Comparison of ENCODE assay signal across 27 mouse cellular contexts in the genomic region with DNA sequence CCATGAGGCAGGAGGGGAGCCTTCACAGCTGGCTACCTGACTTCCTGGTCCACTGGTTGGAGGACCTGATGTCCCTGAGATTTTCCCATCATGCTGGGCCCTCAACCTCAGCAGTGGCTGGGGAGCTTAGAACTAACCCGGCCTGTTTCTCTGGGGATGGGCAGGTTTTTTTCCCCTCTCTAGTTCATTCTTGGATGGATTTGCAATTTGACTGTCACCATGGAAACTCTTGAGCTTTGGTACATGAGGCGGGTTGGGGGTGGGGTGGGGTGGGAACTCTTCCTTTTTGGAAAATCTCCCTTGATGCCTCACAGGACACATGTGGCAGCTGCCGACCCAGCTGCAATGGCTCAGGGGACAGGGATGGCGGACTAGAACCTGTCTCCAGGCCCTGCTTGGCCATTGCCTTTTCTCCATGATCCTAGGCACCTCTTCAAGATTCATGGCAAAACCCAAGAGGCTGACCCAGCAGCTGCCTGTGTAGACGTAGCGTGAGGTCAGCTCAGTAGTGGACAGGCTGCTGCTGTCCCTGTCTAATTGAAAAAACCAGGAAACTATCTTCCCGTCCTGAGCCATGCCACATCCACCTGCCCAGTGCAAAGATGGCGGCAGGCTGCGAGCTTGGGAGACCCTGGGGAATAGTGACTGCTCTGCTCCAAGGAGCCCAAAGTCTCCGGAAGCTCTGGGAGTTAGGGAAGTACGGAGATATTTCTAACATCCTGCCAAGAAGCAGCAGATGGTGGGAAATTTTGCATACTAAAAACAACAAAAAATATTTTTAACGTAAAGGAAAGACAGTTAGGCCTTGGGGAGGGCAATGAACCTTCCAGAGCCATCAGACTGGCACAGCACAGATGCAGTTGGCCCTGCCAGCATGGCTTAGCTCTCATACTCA. TPM values are rescaled to one million over a fixed set of nuclear protein-coding genes. Genes with fewer than 3 reads are reported as not detected.
A peak's percentile ranks its signal among the peaks of the same experiment; 100 is the strongest.
DNase-seq lines count a peak whose midpoint lies in the region; ATAC-seq and TF ChIP-seq lines count a peak whose summit lies in the region.
"Had no signal": no experiment of that assay in that cellular context is flagged by ENCODE, and none has a peak within 500 bp of the region (broad histone marks: within the 10 kb centered on the region; RNA-seq: fewer than 3 reads in every experiment).

No protein-coding gene starts in this region.

- H3K4me1 ChIP-seq in forebrain, embryonic 14.5 days (ENCODE audit: control insufficient read depth, insufficient read depth, low read length), result 0 out of 2 replicates have a peak, but pooled peaks cover 6% of the 10 kb centered on the region
- H3K4me1 ChIP-seq in forebrain, embryonic 12.5 days, result peaks cover 27% of the 10 kb centered on the region
- H3K4me1 ChIP-seq in heart, postnatal 0 days (ENCODE audit: control insufficient read depth, insufficient read depth), result 0 out of 2 replicates have a peak, but pooled peaks cover 5% of the 10 kb centered on the region
- no peaks in the 10 kb centered on the region for H3K4me1 ChIP-seq in heart, embryonic 11.5 days (ENCODE audit: control insufficient read depth, insufficient read depth, low read length)
- H3K4me1 ChIP-seq: liver, embryonic 12.5 days had no signal

- peak; percentile 35 for DNase-seq in forebrain, embryonic 14.5 days (ENCODE audit: low spot score)
- DNase-seq in heart, postnatal 0 days (ENCODE audit: low spot score), result peak; percentile 16
- DNase-seq in left cerebral cortex, postnatal 14 days (ENCODE audit: low spot score in 2 of 2), result peak; percentile 31 to 40
- DNase-seq in left cerebral cortex, postnatal 4 days, result no peak
- DNase-seq in brain, embryonic 14.5 days (ENCODE audit: low read depth), result peak; percentile 33
- DNase-seq: adrenal gland, postnatal 25 days; cerebellum, adult 11 months; cerebellum, adult 9-11 months; gastrocnemius, postnatal 10 days; kidney, adult 2 months; lung, adult 18-20 months; lung, postnatal 10 days; right cerebral cortex, adult 18-20 months; spleen, adult 18-20 months had no signal

- whole genome bisulfite sequencing in forebrain, embryonic 14.5 days, result 72% methylated on average over 12 of the region's 12 CpGs
- 83% methylated on average over 12 of the region's 12 CpGs for WGBS in forebrain, embryonic 12.5 days
- WGBS in heart, postnatal 0 days, result 69% methylated on average over 12 of the region's 12 CpGs
- 82% methylated on average over 12 of the region's 12 CpGs for WGBS in heart, embryonic 11.5 days (ENCODE audit: insufficient replicate concordance)

- no peak overlapping the region for H3K27ac ChIP-seq in forebrain, embryonic 14.5 days (ENCODE audit: low read depth, low read length)
- H3K27ac ChIP-seq in forebrain, embryonic 12.5 days, result no peak overlapping the region
- no peak overlapping the region for H3K27ac ChIP-seq in heart, postnatal 0 days (ENCODE audit: low read depth)
- no peak overlapping the region for H3K27ac ChIP-seq in heart, embryonic 11.5 days (ENCODE audit: low read depth, low read length)
- H3K27ac ChIP-seq: embryonic facial prominence, embryonic 12.5 days; kidney, postnatal 0 days; limb, embryonic 13.5 days; liver, embryonic 12.5 days; neural tube, embryonic 15.5 days had no signal

- no peak for TF ChIP-seq EP300 in heart, postnatal 0 days (IDR thresholded peaks at IDR 0.05; ENCODE audit: low read depth)

- no peak overlapping the region for H3K9ac ChIP-seq in forebrain, embryonic 14.5 days (ENCODE audit: low read length)
- no peak overlapping the region for H3K9ac ChIP-seq in forebrain, embryonic 12.5 days
- H3K9ac ChIP-seq in heart, postnatal 0 days (replicated peaks; ENCODE audit: low read depth, low read length), result no peak overlapping the region
- no peak overlapping the region for H3K9ac ChIP-seq in heart, embryonic 11.5 days (ENCODE audit: low read depth, low read length)
- H3K9ac ChIP-seq: embryonic facial prominence, embryonic 12.5 days; limb, embryonic 13.5 days; liver, embryonic 12.5 days; neural tube, embryonic 15.5 days had no signal

- H3K27me3 ChIP-seq in forebrain, embryonic 14.5 days (replicated peaks; ENCODE audit: control insufficient read depth, insufficient read depth, low read length), result no peaks in the 10 kb centered on the region
- H3K27me3 ChIP-seq in forebrain, embryonic 12.5 days, result no peaks in the 10 kb centered on the region; the same call in 1 of the 2 replicates
- H3K27me3 ChIP-seq in heart, postnatal 0 days (ENCODE audit: control insufficient read depth, insufficient read depth, low read length), result no peaks in the 10 kb centered on the region
- no peaks in the 10 kb centered on the region for H3K27me3 ChIP-seq in heart, embryonic 11.5 days (ENCODE audit: control insufficient read depth, insufficient read depth, low read length)
- H3K27me3 ChIP-seq: limb, embryonic 13.5 days; liver, embryonic 12.5 days; neural tube, embryonic 15.5 days had no signal

- H3K9me3 ChIP-seq in forebrain, embryonic 14.5 days (replicated peaks; ENCODE audit: control insufficient read depth, low read length), result no peaks in the 10 kb centered on the region
- H3K9me3 ChIP-seq in forebrain, embryonic 12.5 days, result no peaks in the 10 kb centered on the region
- no peaks in the 10 kb centered on the region for H3K9me3 ChIP-seq in heart, postnatal 0 days (replicated peaks; ENCODE audit: control insufficient read depth, low read length)
- no peaks in the 10 kb centered on the region for H3K9me3 ChIP-seq in heart, embryonic 11.5 days (replicated peaks; ENCODE audit: control insufficient read depth, low read length)
- H3K9me3 ChIP-seq: embryonic facial prominence, embryonic 12.5 days; limb, embryonic 13.5 days; liver, embryonic 12.5 days; neural tube, embryonic 15.5 days had no signal

- no peak overlapping the region for H3K4me2 ChIP-seq in forebrain, embryonic 14.5 days (ENCODE audit: low read length)
- H3K4me2 ChIP-seq in forebrain, embryonic 12.5 days, result no peak overlapping the region
- no peak overlapping the region for H3K4me2 ChIP-seq in heart, postnatal 0 days (ENCODE audit: low read depth, low read length)
- no peak overlapping the region for H3K4me2 ChIP-seq in heart, embryonic 11.5 days
- H3K4me2 ChIP-seq: embryonic facial prominence, embryonic 12.5 days; limb, embryonic 13.5 days; liver, embryonic 12.5 days; midbrain, embryonic 11.5 days; neural tube, embryonic 15.5 days had no signal

- intact Hi-C loops in left cerebral cortex, postnatal 14 days (cut with DNase I), result no loop called here
- intact Hi-C loops in left cerebral cortex, postnatal 4 days (cut with DNase I), result no loop called here

- H3K4me3 ChIP-seq in forebrain, embryonic 14.5 days (ENCODE audit: low read depth, low read length), result no peak overlapping the region
- no peak overlapping the region for H3K4me3 ChIP-seq in forebrain, embryonic 12.5 days (replicated peaks)
- no peak overlapping the region for H3K4me3 ChIP-seq in heart, postnatal 0 days (ENCODE audit: low read depth, low read length)
- no peak overlapping the region for H3K4me3 ChIP-seq in heart, embryonic 11.5 days (ENCODE audit: low read depth, low read length)
- H3K4me3 ChIP-seq: embryonic facial prominence, embryonic 12.5 days; erythroblast, embryonic 14.5 days; limb, embryonic 13.5 days; liver, embryonic 12.5 days; neural tube, embryonic 15.5 days had no signal

- no peak for TF ChIP-seq POLR2A in brain, embryonic 14.5 days (IDR thresholded peaks at IDR 0.05; ENCODE audit: borderline replicate concordance, extremely low read depth, insufficient read depth, insufficient read length, poor library complexity, severe bottlenecking)

- H3K36me3 ChIP-seq in forebrain, embryonic 14.5 days (ENCODE audit: control insufficient read depth, insufficient read depth, low read length), result no peaks in the 10 kb centered on the region
- no peaks in the 10 kb centered on the region for H3K36me3 ChIP-seq in forebrain, embryonic 12.5 days (replicated peaks)
- no peaks in the 10 kb centered on the region for H3K36me3 ChIP-seq in heart, postnatal 0 days (replicated peaks; ENCODE audit: control insufficient read depth, insufficient read depth, low read length)
- H3K36me3 ChIP-seq in heart, embryonic 11.5 days (ENCODE audit: control insufficient read depth, insufficient read depth, low read length), result no peaks in the 10 kb centered on the region
- H3K36me3 ChIP-seq: embryonic facial prominence, embryonic 12.5 days; limb, embryonic 13.5 days; liver, embryonic 12.5 days; neural tube, embryonic 15.5 days had no signal

- ATAC-seq in forebrain, embryonic 14.5 days, result no peak
- no peak for ATAC-seq in forebrain, embryonic 12.5 days (ENCODE audit: low FRiP score)
- no peak for ATAC-seq in heart, postnatal 0 days (ENCODE audit: insufficient read depth, low read depth)
- no peak for ATAC-seq in heart, embryonic 11.5 days (replicated peaks; ENCODE audit: insufficient number of reproducible peaks, low FRiP score, low TSS enrichment)
- ATAC-seq: CD4-positive, CD25-positive, alpha-beta regulatory T cell, adult 4 months; inflammation-experienced regulatory T-cells, adult 6 months; liver, embryonic 12.5 days had no signal

- no peak for TF ChIP-seq CTCF in heart, postnatal 0 days (IDR thresholded peaks at IDR 0.05; ENCODE audit: low read depth)
- TF ChIP-seq CTCF in brain, embryonic 14.5 days (IDR thresholded peaks at IDR 0.05; ENCODE audit: borderline replicate concordance, extremely low read depth, insufficient read depth, insufficient read length), result no peak

RNA-seq across cellular contexts. Expression of gene Doc2b, which starts 43.9 kb away (rescaled TPM):
- 1.5 and 1.8 TPM in 2 replicates for polyA plus RNA-seq in forebrain, embryonic 14.5 days (2014; fragmentation: Nextera tagmentation; extraction: Ambion mirVana)
- 0.26 and 0.46 TPM in 2 replicates for polyA plus RNA-seq in forebrain, embryonic 12.5 days (2016; fragmentation: Nextera tagmentation; extraction: Ambion mirVana)
- total RNA-seq in heart, postnatal 0 days (2014; rRNA removed; ENCODE audit: low replicate concordance), result 0.62 TPM in 1 of 2 replicates, not detected in the other
- polyA plus RNA-seq in heart, postnatal 0 days (2015; fragmentation: Nextera tagmentation; extraction: Ambion mirVana), result 0.03 and 0.04 TPM in 2 replicates
- 0.13 and 0.14 TPM in 2 replicates for polyA plus RNA-seq in heart, embryonic 11.5 days (2014; fragmentation: Nextera tagmentation; extraction: Ambion mirVana)
- 10 to 100 TPM; 25.0 to 34.4 TPM for total RNA-seq in left cerebral cortex, postnatal 14 days (2021)
- total RNA-seq in left cerebral cortex, postnatal 4 days (2021), result 10 to 100 TPM; 47.9 to 53.4 TPM
- polyA plus RNA-seq in brain, embryonic 14.5 days (2012; rRNA removed), result 4.9 and 9.3 TPM in 2 replicates
- total RNA-seq: common myeloid progenitor, adult 5-6 weeks; granulocyte monocyte progenitor cell, adult 5-6 weeks had no signal
- polyA plus RNA-seq: CD4-positive, CD25-positive, alpha-beta regulatory T cell, adult 4 months; erythroblast, embryonic 14.5 days; inflammation-experienced regulatory T-cells, adult 6 months had no signal
